Mouse (Mus musculus): ENCODE data around the gene A930018P22Rik.

A930018P22Rik gene

GRCm38 (mm10) chr2:104142140-104142539, 19.6 kb downstream of the A930018P22Rik start:
- in situ Hi-C loops (cut with MboI; ENCODE audit: low pct_unique_long_range_greater_than_20kb in 1 of 2, low sequenced_read_pairs in 2 of 2, unreplicated experiment in 1 of 2), result loop anchor here in 1 of 2 experiments (25.0 kb wide), 1 partner anchor 270 kb away; the partner anchor contains the start of gene D430041D05Rik

- in situ Hi-C loops (cut with MboI; ENCODE audit: low pct_unique_long_range_greater_than_20kb in 1 of 2, low sequenced_read_pairs in 2 of 2, unreplicated experiment in 1 of 2), result loop anchor here in 1 of 2 experiments (25.0 kb wide), 1 partner anchor 268 kb away; the partner anchor contains the start of gene D430041D05Rik
These were observed 21.4 kb downstream of the A930018P22Rik start for GRCm38 (mm10) chr2:104144004-104144403.

- in situ Hi-C loops (cut with MboI; ENCODE audit: low pct_unique_long_range_greater_than_20kb in 1 of 2, low sequenced_read_pairs in 2 of 2, unreplicated experiment in 1 of 2), result loop anchor here in 1 of 2 experiments (25.0 kb wide), 1 partner anchor 266 kb away; the partner anchor contains the start of gene D430041D05Rik
These were observed 23.4 kb downstream of the A930018P22Rik start for GRCm38 (mm10) chr2:104145983-104146382.

- in situ Hi-C loops (cut with MboI; ENCODE audit: low pct_unique_long_range_greater_than_20kb in 1 of 2, low sequenced_read_pairs in 2 of 2, unreplicated experiment in 1 of 2), result loop anchor here in 1 of 2 experiments (25.0 kb wide), 1 partner anchor 264 kb away; the partner anchor contains the start of gene D430041D05Rik
These were observed 25.5 kb downstream of the A930018P22Rik start for GRCm38 (mm10) chr2:104147910-104148561.

GRCm38 (mm10) chr2:104150608-104151397, 28.2 kb downstream of the A930018P22Rik start:
- in situ Hi-C loops (cut with MboI; ENCODE audit: low pct_unique_long_range_greater_than_20kb in 1 of 2, low sequenced_read_pairs in 2 of 2, unreplicated experiment in 1 of 2), result no loop called here

GRCm38 (mm10) chr2:104153345-104153744, 30.8 kb downstream of the A930018P22Rik start:
- in situ Hi-C loops (cut with MboI; ENCODE audit: low pct_unique_long_range_greater_than_20kb in 1 of 2, low sequenced_read_pairs in 2 of 2, unreplicated experiment in 1 of 2), result no loop called here

GRCm38 (mm10) chr2:104153876-104154275, 31.3 kb downstream of the A930018P22Rik start:
- in situ Hi-C loops (cut with MboI; ENCODE audit: low pct_unique_long_range_greater_than_20kb in 1 of 2, low sequenced_read_pairs in 2 of 2, unreplicated experiment in 1 of 2), result no loop called here

- in situ Hi-C loops (cut with MboI; ENCODE audit: low pct_unique_long_range_greater_than_20kb in 1 of 2, low sequenced_read_pairs in 2 of 2, unreplicated experiment in 1 of 2), result no loop called here
These were observed 35.3 kb downstream of the A930018P22Rik start for GRCm38 (mm10) chr2:104157831-104158230.

GRCm38 (mm10) chr2:104163418-104163817, 40.8 kb downstream of the A930018P22Rik start:
- in situ Hi-C loops (cut with MboI; ENCODE audit: low pct_unique_long_range_greater_than_20kb in 1 of 2, low sequenced_read_pairs in 2 of 2, unreplicated experiment in 1 of 2), result no loop called here

GRCm38 (mm10) chr2:104163978-104164487, 41.5 kb downstream of the A930018P22Rik start:
- in situ Hi-C loops (cut with MboI; ENCODE audit: low pct_unique_long_range_greater_than_20kb in 1 of 2, low sequenced_read_pairs in 2 of 2, unreplicated experiment in 1 of 2), result no loop called here

- in situ Hi-C loops (cut with MboI; ENCODE audit: low pct_unique_long_range_greater_than_20kb in 1 of 2, low sequenced_read_pairs in 2 of 2, unreplicated experiment in 1 of 2), result no loop called here
These were observed 43.1 kb downstream of the A930018P22Rik start for GRCm38 (mm10) chr2:104165631-104166030.

GRCm38 (mm10) chr2:104167765-104168164, 45.2 kb downstream of the A930018P22Rik start:
- in situ Hi-C loops (cut with MboI; ENCODE audit: low pct_unique_long_range_greater_than_20kb in 1 of 2, low sequenced_read_pairs in 2 of 2, unreplicated experiment in 1 of 2), result no loop called here

- in situ Hi-C loops (cut with MboI; ENCODE audit: low pct_unique_long_range_greater_than_20kb in 1 of 2, low sequenced_read_pairs in 2 of 2, unreplicated experiment in 1 of 2), result no loop called here
These were observed 45.8 kb downstream of the A930018P22Rik start for GRCm38 (mm10) chr2:104168186-104168896.

- in situ Hi-C loops (cut with MboI; ENCODE audit: low pct_unique_long_range_greater_than_20kb in 1 of 2, low sequenced_read_pairs in 2 of 2, unreplicated experiment in 1 of 2), result no loop called here
These were observed 50.3 kb downstream of the A930018P22Rik start for GRCm38 (mm10) chr2:104172695-104173348.

- in situ Hi-C loops (cut with MboI; ENCODE audit: low pct_unique_long_range_greater_than_20kb in 1 of 2, low sequenced_read_pairs in 2 of 2, unreplicated experiment in 1 of 2), result no loop called here
These were observed 50.9 kb downstream of the A930018P22Rik start for GRCm38 (mm10) chr2:104173431-104173830.
